Mouse (Mus musculus) bone marrow, adult 2 months (tissue): Measurements from ENCODE around the gene Slc23a3.

Source experiments
- CTCF ChIP-seq: fragments of 200-500 bp; IDR thresholded peaks from 2 replicates; pipeline ENCODE4 v1.5.1; 2011; ENCODE audit warnings: low read length, control low read depth; ENCODE audit not compliant: control insufficient read depth, insufficient read depth
- POLR2A ChIP-seq: fragments of 200-500 bp; IDR thresholded peaks from 2 replicates; pipeline ENCODE4 v1.6.1; 2011; ENCODE audit warnings: low read depth, mild to moderate bottlenecking, control low read depth, low read length, borderline replicate concordance; ENCODE audit not compliant: control insufficient read depth

DNA sequence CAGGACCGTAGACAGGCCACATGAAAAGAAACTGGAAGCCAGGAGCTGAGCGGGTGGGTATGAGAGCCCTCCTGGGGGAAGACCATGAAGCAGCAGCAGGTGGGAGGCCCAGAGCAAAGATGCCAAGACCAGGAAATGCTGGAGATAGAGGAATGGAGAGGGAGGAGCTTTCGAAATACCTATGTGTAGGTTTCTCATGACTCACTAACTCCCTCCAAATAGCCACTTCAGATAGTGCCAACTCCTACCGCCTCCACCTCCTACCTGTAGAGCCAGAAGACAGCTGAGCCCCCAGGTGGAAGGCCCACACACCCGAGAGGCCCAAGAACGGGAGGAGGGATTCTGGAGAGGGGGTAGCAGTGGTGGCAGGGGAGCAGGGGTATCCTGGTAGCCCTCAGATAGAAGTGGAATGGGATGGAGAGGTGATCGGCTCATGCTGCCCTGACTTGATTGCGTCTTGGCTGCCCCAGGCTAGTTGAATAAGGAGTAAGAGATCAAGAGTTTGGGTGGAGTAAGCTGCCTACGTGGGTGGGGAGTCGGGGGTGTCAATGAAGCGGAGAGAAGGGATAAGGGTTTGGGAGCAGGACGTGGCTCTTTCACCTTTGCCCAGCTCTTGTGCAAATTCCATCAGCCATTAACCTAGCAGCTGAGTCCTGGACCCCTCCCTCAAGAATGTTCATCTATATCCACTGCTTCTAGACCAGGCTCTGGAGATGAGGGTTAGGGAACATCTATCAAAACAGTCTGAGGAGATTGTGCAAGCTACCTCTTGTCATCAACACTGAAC is at the start of gene Slc23a3:
- no peak for TF ChIP-seq POLR2A
- TF ChIP-seq CTCF = no peak
